Mouse (Mus musculus) frontal cortex, postnatal 25 days (tissue): ENCODE measurements around the gene Ankrd52.

ENCODE experiments used
- DNase-seq, 2 experiments: peaks; one replicate each; pipeline ENCODE4 v3.0.0; 2022; ENCODE audit warnings: low spot score in 2 of 2

Ankrd52 gene

GRCm38 (mm10) chr10:128438675-128439279 is 61.9 kb downstream of the Ankrd52 start:
- DNase-seq: no peak

GRCm38 (mm10) chr10:128440407-128440806 is 63.5 kb downstream of the Ankrd52 start:
- no peak for DNase-seq

GRCm38 (mm10) chr10:128441324-128442119 is 64.6 kb downstream of the Ankrd52 start:
- DNase-seq: no peak

GRCm38 (mm10) chr10:128442718-128443117 is 65.8 kb downstream of the Ankrd52 start:
- no peak for DNase-seq

GRCm38 (mm10) chr10:128444354-128444753 is 67.4 kb downstream of the Ankrd52 start:
- no peak for DNase-seq

GRCm38 (mm10) chr10:128445407-128445806 is 68.5 kb downstream of the Ankrd52 start:
- no peak for DNase-seq

GRCm38 (mm10) chr10:128451014-128451413 is 74.1 kb downstream of the Ankrd52 start:
- DNase-seq: no peak

GRCm38 (mm10) chr10:128454471-128454870 is 77.6 kb downstream of the Ankrd52 start:
- DNase-seq: no peak

- peak; percentile 22 to 53 for DNase-seq
These were observed 78.4 kb downstream of the Ankrd52 start for GRCm38 (mm10) chr10:128455280-128455679.

- no peak for DNase-seq
These were observed 80.8 kb downstream of the Ankrd52 start for GRCm38 (mm10) chr10:128457676-128458075.
